Mouse (Mus musculus) limb, embryonic 12.5 days (tissue): ENCODE measurements around the gene Ren1. TPM values are rescaled to one million over a fixed set of nuclear protein-coding genes. Genes with fewer than 3 reads are reported as not detected.

Experiments used
- polyA plus RNA-seq: library from polyadenylated mRNA; unstranded; fragments of >200 nt; fragmentation: Nextera tagmentation; extraction: Ambion mirVana; gene quantifications from 2 replicates; pipeline ENCODE4 v1.2.1, GENCODE M21; 2016

Ren1 gene
- polyA plus RNA-seq, 1 experiment from 2014 or later, result not detected

Other genes with a start within 250 kb of the Ren1 start
- gene Ppp1r15b, start 219.4 kb upstream of the Ren1 start, polyA plus RNA-seq, result 41.9 and 46.9 TPM in 2 replicates
- 1.6 and 2.5 TPM in 2 replicates for gene Plekha6, start 186.3 kb upstream of the Ren1 start, polyA plus RNA-seq
- not detected in 2 replicates for gene Golt1a, start 40.7 kb upstream of the Ren1 start, polyA plus RNA-seq
- gene Kiss1, start 28.6 kb upstream of the Ren1 start, polyA plus RNA-seq, result not detected in 2 replicates
- 1.3 and 1.7 TPM in 2 replicates for gene Etnk2, start 13.1 kb downstream of the Ren1 start, polyA plus RNA-seq
- 5.6 and 8.0 TPM in 2 replicates for gene Sox13, start 73.9 kb downstream of the Ren1 start, polyA plus RNA-seq